Mouse (Mus musculus): ENCODE measurements around the gene Crx.

Crx gene

GRCm38 (mm10) chr7:15839578-15839977 lies 40.2 kb downstream of the Crx start, which contains the start of gene Obox6:
Gene Obox6, minus strand, starts transcription at chr7:15839678.
- no peak for DNase-seq
